Mouse (Mus musculus) bone marrow macrophage, adult 2 months (primary cell): ENCODE results near the gene Ppp1r35. TPM values are rescaled to one million over a fixed set of nuclear protein-coding genes. Genes with fewer than 3 reads are reported as not detected.

Experiments used
- H3K27ac ChIP-seq: 2 replicates; pipeline ENCODE4 v1.5.1; 2012; ENCODE audit warnings: low read depth, low read length; ENCODE audit not compliant: insufficient read depth
- H3K4me1 ChIP-seq: 2 replicates; pipeline ENCODE4 v1.6.1; 2012; ENCODE audit warnings: low read length; ENCODE audit not compliant: control insufficient read depth, insufficient read depth
- H3K4me3 ChIP-seq: 2 replicates; pipeline ENCODE4 v1.5.1; 2012; ENCODE audit warnings: mild to moderate bottlenecking, low read length, moderate library complexity; ENCODE audit not compliant: insufficient read depth
- CTCF ChIP-seq: IDR thresholded peaks from 2 replicates; pipeline ENCODE4 v1.5.1; 2012; ENCODE audit warnings: low read depth, mild to moderate bottlenecking, low read length, moderate library complexity
- POLR2A ChIP-seq: IDR thresholded peaks from 2 replicates; pipeline ENCODE4 v1.6.1; 2012; ENCODE audit warnings: mild to moderate bottlenecking, low read depth, low read length, borderline replicate concordance
- polyA plus RNA-seq: library from polyadenylated mRNA; stranded (reverse); fragments of >200 nt; gene quantifications from 2 replicates; pipeline ENCODE4 v1.2.4, GENCODE M21; 2012; ENCODE audit not compliant: missing spikeins, insufficient read depth, insufficient read length

The Ppp1r35 gene
- polyA plus RNA-seq, result 28.3 and 36.2 TPM in 2 replicates

DNA sequence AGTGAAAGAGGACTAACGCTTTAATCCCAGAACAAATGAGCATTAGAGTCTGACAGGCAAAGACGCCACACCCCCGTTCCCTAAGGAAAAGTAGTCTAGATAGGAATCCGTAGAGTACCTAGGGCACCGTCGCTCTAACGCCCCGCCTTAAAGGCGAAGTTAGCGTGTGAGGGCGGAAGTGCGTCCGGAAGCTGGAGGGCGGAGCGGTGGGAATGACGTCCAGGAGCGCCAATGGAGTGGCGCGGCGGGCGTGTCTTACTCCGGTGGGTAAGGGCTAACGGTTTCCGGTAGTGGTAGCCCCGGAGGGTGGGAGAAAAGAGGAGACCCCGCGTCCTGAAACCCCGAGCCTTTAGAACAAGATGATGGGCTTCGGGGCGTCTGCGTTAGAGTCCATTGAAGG is at the start of gene Ppp1r35:
Gene Ppp1r35, plus strand, starts transcription at position 215 of the 400 bp plus-strand sequence.
- no peak for TF ChIP-seq POLR2A
- no peak for TF ChIP-seq CTCF
- H3K4me1 ChIP-seq, result peaks cover 20% of the 10 kb centered on the region
- H3K27ac ChIP-seq, result peak within 1 kb of the TSS; percentile 43
- H3K4me3 ChIP-seq, result peak within 1 kb of the TSS; percentile 91

DNA sequence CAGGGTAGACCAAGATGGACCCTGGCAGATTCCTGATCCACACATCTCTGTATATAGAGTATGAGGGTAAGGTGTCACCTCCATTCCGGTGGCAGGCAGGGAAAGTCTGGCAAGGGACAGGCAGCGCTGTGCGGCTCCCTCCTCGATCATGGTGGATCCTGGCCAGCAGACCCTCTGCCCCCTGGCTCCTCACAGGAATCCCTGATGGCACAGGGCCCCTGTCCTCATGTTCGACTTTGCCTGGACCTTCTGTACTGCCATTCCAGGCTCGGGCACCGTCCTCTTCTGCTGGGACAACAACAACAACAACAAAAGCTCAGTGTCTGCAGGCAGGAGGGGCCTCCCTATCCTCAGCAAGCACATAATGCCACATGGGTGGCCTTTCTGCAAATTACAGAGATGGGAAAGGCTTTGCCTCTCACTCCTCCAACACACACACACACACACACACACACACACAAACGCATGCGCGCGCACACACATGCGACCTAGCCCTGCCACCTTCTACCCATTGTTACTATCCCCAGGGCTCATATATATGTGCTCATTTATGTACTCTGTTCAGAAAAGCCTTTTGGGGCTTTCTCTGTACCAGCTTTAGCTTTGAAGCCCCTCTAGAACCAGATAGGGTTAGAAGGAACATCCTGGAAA is 44.9 kb upstream of the Ppp1r35 start:
- Histone ChIP-seq H3K27ac (no peak overlapping the region), H3K4me3 (no peak overlapping the region), H3K4me1 (peaks cover 9% of the 10 kb centered on the region; the same call in 1 of the 2 replicates)
- TF ChIP-seq POLR2A (no peak), CTCF (no peak)

DNA sequence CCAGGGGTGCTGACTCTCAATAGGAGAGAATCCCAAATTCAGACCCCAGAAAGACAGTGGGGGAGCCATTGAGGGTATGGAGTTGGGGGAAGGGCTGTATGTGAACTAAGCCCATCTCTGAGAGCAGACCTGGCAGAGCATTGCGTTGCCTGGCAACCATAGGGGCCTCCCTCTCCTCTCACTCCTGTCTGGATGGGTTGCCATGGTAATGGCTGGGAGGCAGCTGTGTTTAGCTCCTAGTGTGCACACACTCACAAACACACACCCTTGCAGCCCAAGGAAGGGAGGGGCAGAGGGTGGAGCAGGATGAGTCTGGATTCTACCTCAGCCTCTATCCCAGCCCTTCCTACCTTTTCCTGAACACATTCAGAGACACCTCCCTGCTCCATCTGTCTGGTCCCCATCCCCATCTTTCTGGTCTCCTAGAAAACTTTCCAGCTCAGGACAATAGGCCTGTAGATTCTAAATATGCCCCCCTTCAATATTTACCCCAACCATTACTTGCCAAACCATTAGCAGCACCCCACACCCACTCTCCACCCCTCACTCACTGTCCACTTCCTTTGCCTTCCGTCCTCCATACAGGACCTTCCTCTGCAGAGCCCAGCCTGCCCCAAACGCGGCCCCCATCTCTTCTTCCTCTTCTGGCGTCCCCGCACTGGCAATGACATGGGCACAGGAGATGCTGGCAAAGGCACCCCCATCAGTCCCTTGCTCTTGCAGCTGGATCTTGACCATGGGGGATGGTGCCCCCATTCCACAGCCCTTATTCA is 44.2 kb upstream of the Ppp1r35 start:
- H3K27ac ChIP-seq, result no peak overlapping the region
- H3K4me1 ChIP-seq, result peaks cover 9% of the 10 kb centered on the region; the same call in 1 of the 2 replicates
- H3K4me3 ChIP-seq, result no peak overlapping the region
- no peak for TF ChIP-seq CTCF
- no peak for TF ChIP-seq POLR2A

DNA sequence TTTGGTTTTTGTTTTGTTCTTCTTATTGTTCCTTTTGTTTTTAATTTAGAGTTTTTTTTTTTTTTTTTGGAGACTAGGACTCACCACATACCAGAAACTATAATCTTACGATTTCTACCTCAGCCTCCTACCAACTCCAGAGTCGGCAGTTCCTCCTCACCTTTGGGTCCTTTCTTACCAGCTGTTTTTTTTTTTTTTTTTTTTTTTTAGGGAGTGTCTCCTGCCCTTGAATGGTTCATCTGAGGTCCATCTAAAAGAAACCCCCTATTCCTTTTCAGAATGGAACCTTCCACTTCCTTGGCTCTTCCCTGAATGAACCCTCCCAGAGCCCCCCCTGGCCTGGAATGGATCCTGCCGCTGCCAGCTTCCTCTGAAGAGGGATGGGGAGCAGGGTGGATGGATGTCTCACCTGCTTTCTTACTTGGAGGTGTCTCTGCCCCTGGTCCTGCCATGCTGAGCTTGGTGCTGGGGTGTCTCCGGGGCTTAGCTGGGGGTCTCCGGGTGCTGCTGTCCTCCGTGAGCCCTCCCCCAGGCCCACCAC is 41.2 kb upstream of the Ppp1r35 start:
- H3K4me1 ChIP-seq, result peaks cover 9% of the 10 kb centered on the region; the same call in 1 of the 2 replicates
- H3K4me3 ChIP-seq, result no peak overlapping the region
- TF ChIP-seq CTCF, result no peak
- no peak for TF ChIP-seq POLR2A
- no peak overlapping the region for H3K27ac ChIP-seq

DNA sequence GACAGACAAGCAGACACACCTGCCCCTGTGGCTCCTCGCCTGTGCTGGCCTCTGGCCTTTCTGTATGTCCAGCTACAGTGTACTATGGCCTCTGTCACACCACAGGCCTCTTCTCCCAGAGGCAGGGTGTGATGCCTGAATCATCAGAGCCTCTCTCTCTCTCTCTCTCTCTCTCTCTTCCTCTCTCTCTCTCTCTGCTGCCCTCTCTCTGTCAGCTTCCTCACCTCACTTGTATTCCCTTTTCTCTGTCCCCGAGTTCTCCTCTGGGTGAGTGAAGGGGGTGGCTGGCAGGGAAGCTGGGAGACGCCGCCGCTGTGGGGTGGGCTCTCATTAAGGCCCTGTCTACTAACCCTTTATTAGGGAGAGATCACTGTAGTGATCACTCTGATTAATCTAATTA is 40.1 kb upstream of the Ppp1r35 start:
- Histone ChIP-seq H3K4me3 (no peak overlapping the region), H3K4me1 (peaks cover 9% of the 10 kb centered on the region; the same call in 1 of the 2 replicates), H3K27ac (no peak overlapping the region)
- TF ChIP-seq POLR2A, result no peak
- TF ChIP-seq CTCF, result no peak

DNA sequence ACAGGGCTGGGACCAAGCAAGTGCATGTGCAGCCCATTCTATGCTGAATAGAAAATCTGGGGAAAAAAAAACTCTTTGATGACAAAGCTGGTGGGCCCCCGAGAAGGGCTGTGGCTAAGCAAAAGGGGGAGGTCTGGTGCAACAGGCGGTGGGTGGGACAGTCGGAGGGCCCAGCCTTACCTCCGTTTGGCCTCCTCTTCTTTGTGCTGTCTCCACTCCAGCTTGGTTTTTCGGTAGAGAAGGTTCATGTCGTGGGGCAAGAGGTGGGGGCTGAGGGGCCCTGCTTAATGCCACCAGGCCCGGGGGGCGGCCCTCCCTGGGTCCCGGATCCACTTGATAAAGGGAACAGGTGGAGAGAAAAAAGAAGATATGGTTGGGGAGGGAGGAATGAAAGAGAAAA is 39.2 kb upstream of the Ppp1r35 start:
- TF ChIP-seq CTCF, result no peak
- TF ChIP-seq POLR2A, result no peak
- H3K4me3 ChIP-seq, result no peak overlapping the region
- peaks cover 9% of the 10 kb centered on the region for H3K4me1 ChIP-seq
- no peak overlapping the region for H3K27ac ChIP-seq

DNA sequence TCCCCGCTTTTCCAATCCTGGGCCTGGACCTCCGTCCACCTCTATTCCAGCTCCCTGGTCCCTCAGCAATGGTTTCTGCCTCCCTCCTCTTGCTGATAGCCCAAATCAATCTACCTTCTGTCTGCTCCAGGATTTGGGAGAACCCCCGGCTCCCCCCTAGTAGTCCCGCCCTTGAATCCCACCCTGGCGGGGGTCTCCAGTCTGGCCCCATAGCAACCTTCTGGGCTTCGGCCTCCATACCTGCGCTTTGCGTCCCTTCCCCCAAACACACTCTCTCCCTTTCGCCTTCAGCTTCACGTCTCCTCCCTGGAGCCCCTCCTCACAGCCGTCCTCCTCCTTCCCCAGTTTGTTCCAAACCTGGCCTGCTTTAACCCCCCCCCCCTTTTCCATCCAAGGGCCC is 38.1 kb upstream of the Ppp1r35 start:
- H3K4me1 ChIP-seq, result peaks cover 13% of the 10 kb centered on the region
- TF ChIP-seq CTCF, result no peak
- no peak overlapping the region for H3K27ac ChIP-seq
- H3K4me3 ChIP-seq, result peak overlapping the region; percentile 83; the same call in 1 of the 2 replicates

DNA sequence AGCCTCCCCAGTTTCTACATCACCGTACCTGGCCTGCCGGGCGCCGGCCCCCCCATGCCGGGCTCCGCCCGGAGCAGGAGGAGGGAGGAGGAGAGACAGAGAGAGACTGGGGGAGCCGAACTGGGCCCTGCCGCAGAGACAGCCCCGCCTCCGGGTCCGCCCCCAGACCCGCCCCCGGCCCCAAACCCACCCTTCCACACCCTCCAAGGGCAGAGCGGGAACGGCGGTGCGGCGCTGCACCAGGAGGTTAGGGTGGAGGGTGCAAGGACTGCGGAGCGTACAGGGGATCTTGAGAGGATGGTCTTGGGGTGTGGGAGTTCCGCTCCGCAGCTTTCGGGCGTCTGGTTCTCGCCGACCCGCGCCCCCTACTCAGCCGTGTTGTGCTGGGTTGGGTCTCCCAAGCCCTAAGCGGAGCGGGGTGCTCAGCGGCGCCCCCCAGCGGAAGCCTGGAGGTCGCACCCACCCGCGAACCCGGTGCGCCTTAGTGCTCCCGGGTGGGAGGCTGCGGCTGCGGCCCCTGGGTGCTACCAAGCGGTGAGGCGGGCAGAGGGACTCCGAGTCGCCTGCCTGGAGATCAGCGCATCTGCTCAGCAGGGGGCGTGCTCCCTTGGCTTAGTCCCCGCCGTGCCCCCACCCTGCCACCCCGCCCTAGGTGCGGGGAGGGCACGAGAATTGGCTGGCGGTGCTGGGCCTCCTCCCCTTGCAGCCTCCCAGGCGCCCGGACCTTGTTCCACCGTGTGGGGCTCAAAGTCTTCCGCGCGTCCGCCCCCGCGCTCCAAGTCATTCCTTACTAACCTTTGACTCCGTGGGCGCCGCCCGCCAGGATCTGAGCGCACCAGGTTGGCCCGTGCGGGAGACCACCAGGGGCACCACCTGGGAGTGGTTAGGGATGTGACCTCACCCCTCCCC is 37.4 kb upstream of the Ppp1r35 start, which contains the start of gene Nyap1:
Gene Nyap1, minus strand, starts transcription at position 585 of the 909 bp plus-strand sequence.
- peak within 1 kb of the TSS; percentile 83 for H3K4me3 ChIP-seq
- TF ChIP-seq POLR2A (no peak), CTCF (peak; percentile 88)
- H3K27ac ChIP-seq, result no peak within 1 kb of the TSS
- H3K4me1 ChIP-seq, result peaks cover 13% of the 10 kb centered on the region

DNA sequence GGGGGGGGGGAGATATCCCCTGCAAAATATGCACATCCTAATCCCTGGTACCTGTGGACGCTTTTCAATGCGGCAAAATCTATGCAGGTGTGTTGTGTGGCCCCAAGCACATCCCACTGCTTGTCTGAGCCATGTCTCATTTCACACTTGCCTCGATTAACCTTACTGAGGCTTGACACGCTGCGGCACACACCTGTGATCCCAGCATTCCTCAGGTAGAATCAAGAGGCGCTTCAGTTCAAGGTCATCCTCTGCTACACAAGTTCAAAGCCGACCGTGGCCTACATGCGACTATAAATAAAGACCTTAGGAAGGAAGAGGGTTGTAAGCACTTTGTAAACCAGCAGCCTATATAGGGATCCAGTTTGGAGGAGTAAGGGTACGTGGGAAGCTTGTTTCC is 36.6 kb upstream of the Ppp1r35 start:
- H3K27ac ChIP-seq, result no peak overlapping the region
- no peak for TF ChIP-seq POLR2A
- no peak for TF ChIP-seq CTCF
- peaks cover 12% of the 10 kb centered on the region for H3K4me1 ChIP-seq
- H3K4me3 ChIP-seq, result no peak overlapping the region
